Mouse (Mus musculus): Measurements from ENCODE around the gene Zbtb38.

The Zbtb38 gene

GRCm38 (mm10) chr9:96731039-96731895 lies 21.4 kb downstream of the Zbtb38 start:
- DNase-seq (ENCODE audit: low spot score in 2 of 2) = peak in 1 of 2 experiments; percentile 73

DNA sequence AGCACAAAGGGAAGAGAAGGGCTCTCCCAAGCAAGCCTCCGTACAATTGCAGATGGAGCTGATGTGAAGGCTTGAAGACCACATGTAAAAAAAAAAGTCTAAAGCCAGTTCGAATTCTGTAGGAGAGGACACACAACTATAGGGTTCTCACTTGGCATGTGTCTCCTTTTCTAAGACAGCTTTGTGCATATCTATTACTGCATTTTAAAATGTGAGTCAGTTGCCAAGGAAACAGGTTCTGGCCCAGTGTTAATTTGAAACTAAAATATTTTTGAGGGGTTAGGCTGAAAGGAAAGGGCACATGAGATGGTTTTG lies 22.4 kb downstream of the Zbtb38 start:
- no peak for DNase-seq (ENCODE audit: low spot score in 2 of 2)

- DNase-seq (ENCODE audit: low spot score in 2 of 2) = peak in 1 of 2 experiments; percentile 75
Measured at GRCm38 (mm10) chr9:96729537-96730310, 22.9 kb downstream of the Zbtb38 start.

GRCm38 (mm10) chr9:96728338-96729162 lies 24.1 kb downstream of the Zbtb38 start:
- DNase-seq (ENCODE audit: low spot score in 2 of 2) = no peak

DNA sequence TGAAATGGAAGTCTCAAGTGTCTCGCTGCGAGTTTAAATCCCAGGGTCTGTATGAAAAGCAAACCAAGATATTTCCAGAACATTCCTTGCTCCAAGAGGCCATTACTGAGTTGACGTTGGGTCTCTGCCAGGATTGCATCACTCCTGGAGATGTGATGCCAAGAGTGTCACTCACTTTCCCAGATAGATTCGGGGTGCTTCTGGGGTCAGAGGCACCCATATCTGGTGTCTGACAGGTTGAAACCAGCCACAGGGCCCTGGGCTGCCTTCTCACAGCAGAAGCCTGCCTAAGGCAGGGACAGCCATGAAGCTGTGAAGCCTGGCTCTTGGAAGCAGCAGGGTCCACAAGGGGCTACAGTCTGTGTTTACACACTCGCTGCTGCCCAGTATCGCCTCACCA lies 24.9 kb downstream of the Zbtb38 start:
- no peak for DNase-seq (ENCODE audit: low spot score in 2 of 2)

DNA sequence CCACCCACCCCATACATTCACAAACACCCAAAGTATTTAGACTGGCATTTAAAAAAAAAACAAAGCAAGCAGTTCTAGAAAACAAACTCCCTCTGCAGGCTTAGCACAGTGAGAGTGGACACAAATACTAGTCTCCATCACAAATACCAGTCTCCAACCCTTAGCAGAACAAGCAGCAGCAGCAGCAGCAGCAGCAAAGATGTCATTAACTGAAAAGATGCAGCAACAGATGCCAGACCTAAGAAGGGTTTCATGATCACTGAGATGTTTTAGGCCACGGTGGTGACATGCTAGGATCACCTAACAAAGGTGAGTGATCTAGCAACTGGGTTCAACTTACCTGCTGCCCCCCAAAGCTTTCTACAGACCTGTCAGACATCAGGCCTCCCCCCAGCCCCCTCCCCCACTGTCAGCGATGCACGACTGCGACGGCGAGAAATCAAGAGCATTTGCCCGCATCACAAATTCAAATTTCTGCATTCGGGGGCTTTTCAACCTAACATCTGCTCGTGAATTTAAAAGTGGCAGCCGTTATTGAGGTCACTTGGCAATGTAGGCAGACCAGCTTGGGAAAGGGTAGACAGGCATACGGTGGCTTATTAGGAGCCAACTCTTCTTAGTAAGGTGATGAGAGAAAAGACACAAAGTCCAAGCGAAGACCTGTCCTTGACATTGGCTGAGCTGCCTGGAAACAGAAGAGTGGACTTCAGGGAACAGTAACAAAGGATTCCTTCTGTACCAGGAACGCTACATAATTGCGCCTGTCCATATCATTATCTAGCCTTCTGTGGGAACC lies 26.1 kb downstream of the Zbtb38 start:
- no peak for DNase-seq (ENCODE audit: low spot score in 2 of 2)

GRCm38 (mm10) chr9:96725582-96726320 lies 26.9 kb downstream of the Zbtb38 start:
- DNase-seq (ENCODE audit: low spot score in 2 of 2) = no peak

DNA sequence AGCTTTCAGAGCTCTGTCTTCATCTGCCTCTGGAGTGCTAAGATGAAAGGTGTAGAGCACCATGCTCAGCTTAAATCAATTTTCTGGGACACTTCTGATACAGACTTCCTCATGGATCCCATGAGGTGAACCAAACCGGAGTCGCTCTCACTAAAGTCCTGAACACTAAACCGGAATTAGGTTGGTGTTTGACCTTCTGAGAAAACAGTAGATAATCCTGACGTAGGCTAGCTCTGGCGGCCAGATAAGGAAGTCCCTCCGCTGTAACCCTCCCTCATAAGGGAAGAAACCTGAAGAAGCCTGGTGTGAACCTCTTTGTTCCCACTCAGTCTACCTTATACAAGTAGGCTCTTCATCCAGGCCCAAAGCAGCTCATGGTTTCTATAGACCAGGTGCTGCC lies 29.0 kb downstream of the Zbtb38 start:
- DNase-seq (ENCODE audit: low spot score in 2 of 2) = no peak

- no peak for DNase-seq (ENCODE audit: low spot score in 2 of 2)
Measured at GRCm38 (mm10) chr9:96721163-96721799, 31.4 kb downstream of the Zbtb38 start.

DNA sequence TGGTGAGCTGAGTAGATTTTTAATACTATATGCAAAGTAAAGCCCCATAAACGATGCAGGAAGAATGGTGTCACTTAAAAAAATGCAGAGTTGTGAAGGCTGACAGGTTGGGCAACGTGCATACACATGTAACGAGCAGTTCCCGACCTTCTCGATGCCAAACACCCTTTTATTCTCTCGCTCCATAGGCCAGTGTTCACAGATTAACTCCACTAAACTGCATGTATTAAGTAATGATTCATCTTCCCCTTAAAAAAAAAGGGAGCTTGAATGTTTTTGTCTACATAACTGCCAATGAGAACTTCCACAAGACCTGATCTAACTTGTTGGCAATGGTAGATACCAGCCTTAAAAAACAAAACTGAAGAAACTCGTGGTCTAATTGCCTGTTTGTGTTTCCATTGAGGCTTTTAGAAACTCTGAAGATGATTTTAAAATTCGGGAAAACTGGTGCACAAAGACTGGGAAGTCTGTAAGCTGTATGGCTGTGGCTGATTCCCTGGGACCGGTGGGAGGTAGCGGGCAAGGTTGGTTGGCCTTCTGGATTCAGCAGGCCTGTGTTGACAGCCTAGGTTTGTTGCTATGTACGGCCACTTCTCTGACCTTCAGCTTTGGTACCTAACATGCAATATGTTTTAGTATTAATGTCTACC lies 32.0 kb downstream of the Zbtb38 start:
- no peak for DNase-seq (ENCODE audit: low spot score in 2 of 2)

GRCm38 (mm10) chr9:96719408-96720158 lies 33.0 kb downstream of the Zbtb38 start:
- DNase-seq (ENCODE audit: low spot score in 2 of 2) = peak in 1 of 2 experiments; percentile 65

GRCm38 (mm10) chr9:96718888-96719287 lies 33.7 kb downstream of the Zbtb38 start:
- DNase-seq (ENCODE audit: low spot score in 2 of 2) = no peak

DNA sequence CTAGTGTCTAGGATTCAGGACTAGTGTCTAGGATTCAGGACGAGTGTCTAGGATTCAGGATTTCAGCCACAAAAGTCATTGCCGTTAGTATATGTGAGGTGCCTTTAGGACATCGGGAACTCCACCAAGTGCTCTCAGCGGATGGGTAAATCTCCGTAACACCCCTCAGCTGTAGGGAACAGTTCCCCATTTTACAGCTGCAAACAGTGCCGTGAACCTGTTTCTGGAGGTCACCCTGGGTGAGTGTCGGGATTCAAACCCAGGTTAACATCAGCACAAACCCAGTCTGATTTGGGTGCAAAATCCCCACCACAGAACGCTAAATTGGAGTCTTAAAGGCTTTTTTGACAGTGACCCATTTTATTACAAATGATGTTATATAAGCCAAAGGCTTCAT lies 34.2 kb downstream of the Zbtb38 start:
- no peak for DNase-seq (ENCODE audit: low spot score in 2 of 2)

- no peak for DNase-seq (ENCODE audit: low spot score in 2 of 2)
Measured at GRCm38 (mm10) chr9:96717698-96718401, 34.8 kb downstream of the Zbtb38 start.

DNA sequence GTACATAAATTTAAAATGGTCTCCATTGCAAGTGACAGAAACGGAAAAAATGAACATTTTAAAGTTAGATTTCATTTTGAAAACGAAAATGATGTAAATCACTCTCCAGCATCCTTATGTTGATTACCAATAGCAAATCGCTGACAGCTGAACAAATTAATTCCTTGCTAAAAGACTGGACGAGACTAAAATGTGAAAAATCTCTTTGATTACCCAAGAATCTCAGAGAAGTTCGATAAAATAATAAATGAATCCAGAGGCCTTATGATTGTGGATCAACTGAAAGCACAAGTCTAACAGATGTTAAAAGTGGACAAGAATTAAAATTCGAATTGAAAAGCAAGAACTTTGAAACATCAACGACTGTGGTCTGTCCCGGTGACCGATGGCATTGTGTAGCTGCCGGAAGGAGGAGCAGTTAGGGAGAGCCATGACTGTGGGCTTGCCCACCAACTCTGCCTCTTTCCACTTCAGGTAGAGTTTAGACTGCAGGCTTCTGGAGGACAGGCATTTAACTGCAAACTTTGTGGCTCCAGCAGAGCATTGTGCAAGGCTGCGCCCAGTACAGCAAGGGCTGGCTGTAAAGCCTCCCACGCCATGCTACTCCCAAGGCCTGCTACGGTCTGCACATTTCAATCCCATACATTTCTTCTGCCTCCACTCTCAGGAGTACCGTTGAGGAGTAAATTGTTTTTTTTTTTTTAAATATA lies 35.7 kb downstream of the Zbtb38 start:
- no peak for DNase-seq (ENCODE audit: low spot score in 2 of 2)

- no peak for DNase-seq (ENCODE audit: low spot score in 2 of 2)
Measured at GRCm38 (mm10) chr9:96716136-96716535, 36.5 kb downstream of the Zbtb38 start.

- no peak for DNase-seq (ENCODE audit: low spot score in 2 of 2)
Measured at GRCm38 (mm10) chr9:96715171-96715570, 37.5 kb downstream of the Zbtb38 start.

All from right cerebral cortex, postnatal 10 days (tissue).